Mouse (Mus musculus): Measurements from ENCODE around the gene Hat1. TPM values are rescaled to one million over a fixed set of nuclear protein-coding genes. Genes with fewer than 3 reads are reported as not detected.
A peak's percentile ranks its signal among the peaks of the same experiment; 100 is the strongest.

Gene Hat1
- polyA plus RNA-seq, 1 experiment from 2014 or later, result 149 TPM

GRCm38 (mm10) chr2:71376433-71376906 is 12.3 kb upstream of the Hat1 start:
- no peak for TF ChIP-seq CTCF (IDR thresholded peaks at IDR 0.05; ENCODE audit: low read depth)
- peak; percentile 54; the same call in 1 of the 2 replicates for ATAC-seq (ENCODE audit: insufficient read depth)
- no peak overlapping the region for H3K4me3 ChIP-seq (ENCODE audit: low read depth, low read length)
- peak overlapping the region; percentile 43 for H3K4me2 ChIP-seq
- H3K9me3 ChIP-seq (ENCODE audit: low read depth, low read length), result no peaks in the 10 kb centered on the region
- H3K27me3 ChIP-seq (ENCODE audit: insufficient read depth, low read length), result no peaks in the 10 kb centered on the region
- DNase-seq, result peak; percentile 53
- no peak overlapping the region for H3K27ac ChIP-seq (ENCODE audit: low read depth)
- no peaks in the 10 kb centered on the region for H3K4me1 ChIP-seq (ENCODE audit: insufficient read depth)
- 32% methylated on average over 11 of the region's 11 CpGs for whole genome bisulfite sequencing
- H3K36me3 ChIP-seq (ENCODE audit: insufficient read depth), result no peaks in the 10 kb centered on the region
- no peak overlapping the region for H3K9ac ChIP-seq

GRCm38 (mm10) chr2:71377426-71377825 is 11.3 kb upstream of the Hat1 start:
- no peaks in the 10 kb centered on the region for H3K27me3 ChIP-seq (ENCODE audit: insufficient read depth, low read length)
- WGBS, result 84% methylated on average over 5 of the region's 5 CpGs
- ATAC-seq (ENCODE audit: insufficient read depth), result no peak

DNA sequence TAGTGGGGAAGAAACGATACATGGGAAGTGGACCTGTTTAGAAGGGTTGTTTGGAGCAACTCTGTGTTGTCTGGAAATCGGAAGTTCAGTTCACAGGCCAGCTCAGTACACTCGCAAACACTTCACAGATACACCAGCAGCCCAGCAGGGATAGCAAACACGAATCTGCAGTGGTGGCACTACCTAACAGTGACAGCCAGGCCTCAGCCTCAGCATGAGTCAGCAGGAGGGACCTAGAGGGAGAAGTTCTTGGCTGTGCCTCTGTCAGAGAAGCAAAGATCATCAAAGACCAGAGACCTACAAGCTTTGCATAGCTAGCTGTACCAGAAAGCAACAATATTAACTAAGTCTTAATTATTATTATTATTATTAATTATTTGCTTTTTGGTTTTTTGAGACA is 6.8 kb upstream of the Hat1 start:
- WGBS, result 61% methylated on average over 4 of the region's 4 CpGs
- TF ChIP-seq CTCF (IDR thresholded peaks at IDR 0.05; ENCODE audit: low read depth), result no peak
- Histone ChIP-seq H3K36me3 (ENCODE audit: insufficient read depth) (no peaks in the 10 kb centered on the region), H3K4me3 (ENCODE audit: low read depth, low read length) (no peak overlapping the region), H3K9ac (no peak overlapping the region), H3K4me2 (no peak overlapping the region), H3K27me3 (ENCODE audit: insufficient read depth, low read length) (no peaks in the 10 kb centered on the region), H3K27ac (ENCODE audit: low read depth) (no peak overlapping the region), H3K4me1 (ENCODE audit: insufficient read depth) (no peaks in the 10 kb centered on the region), H3K9me3 (ENCODE audit: low read depth, low read length) (no peaks in the 10 kb centered on the region)
- DNase-seq (no peak), ATAC-seq (ENCODE audit: insufficient read depth) (no peak)

More at GRCm38 (mm10) chr2:71377426-71377825, 11.3 kb upstream of the Hat1 start:
- H3K9ac ChIP-seq, result no peak overlapping the region
- DNase-seq, result no peak
- no peak for TF ChIP-seq CTCF (IDR thresholded peaks at IDR 0.05; ENCODE audit: low read depth)
- H3K4me2 ChIP-seq, result no peak overlapping the region
- H3K4me1 ChIP-seq (ENCODE audit: insufficient read depth), result no peaks in the 10 kb centered on the region
- H3K27ac ChIP-seq (ENCODE audit: low read depth), result no peak overlapping the region
- H3K36me3 ChIP-seq (ENCODE audit: insufficient read depth), result no peaks in the 10 kb centered on the region
- H3K4me3 ChIP-seq (ENCODE audit: low read depth, low read length), result no peak overlapping the region
- H3K9me3 ChIP-seq (ENCODE audit: low read depth, low read length), result no peaks in the 10 kb centered on the region

- Histone ChIP-seq H3K27ac (ENCODE audit: low read depth) (no peak overlapping the region), H3K4me2 (peak overlapping the region; percentile 33; the same call in 1 of the 2 replicates), H3K9me3 (ENCODE audit: low read depth, low read length) (no peaks in the 10 kb centered on the region), H3K27me3 (ENCODE audit: insufficient read depth, low read length) (no peaks in the 10 kb centered on the region), H3K36me3 (ENCODE audit: insufficient read depth) (no peaks in the 10 kb centered on the region), H3K4me1 (ENCODE audit: insufficient read depth) (0 out of 2 replicates have a peak, but pooled peaks cover 4% of the 10 kb centered on the region), H3K9ac (no peak overlapping the region), H3K4me3 (ENCODE audit: low read depth, low read length) (no peak overlapping the region)
- TF ChIP-seq CTCF (IDR thresholded peaks at IDR 0.05; ENCODE audit: low read depth), result no peak
- 24% methylated on average over 11 of the region's 11 CpGs for WGBS
- DNase-seq, result peak; percentile 7
- ATAC-seq (ENCODE audit: insufficient read depth), result no peak
Observed at GRCm38 (mm10) chr2:71383890-71384289, 4.9 kb upstream of the Hat1 start.

GRCm38 (mm10) chr2:71387766-71388165 is 992 bp upstream of the Hat1 start:
- ATAC-seq (ENCODE audit: insufficient read depth), result no peak
- H3K9ac ChIP-seq, result no peak overlapping the region
- no peak overlapping the region for H3K4me2 ChIP-seq
- no peak for TF ChIP-seq CTCF (IDR thresholded peaks at IDR 0.05; ENCODE audit: low read depth)
- H3K4me3 ChIP-seq (ENCODE audit: low read depth, low read length), result no peak overlapping the region
- 0 out of 2 replicates have a peak, but pooled peaks cover 4% of the 10 kb centered on the region for H3K4me1 ChIP-seq (ENCODE audit: insufficient read depth)
- H3K27me3 ChIP-seq (ENCODE audit: insufficient read depth, low read length), result no peaks in the 10 kb centered on the region
- H3K36me3 ChIP-seq (ENCODE audit: insufficient read depth), result peaks cover 14% of the 10 kb centered on the region
- H3K27ac ChIP-seq (ENCODE audit: low read depth), result no peak overlapping the region
- 87% methylated on average over 6 of the region's 6 CpGs for WGBS
- no peaks in the 10 kb centered on the region for H3K9me3 ChIP-seq (ENCODE audit: low read depth, low read length)
- no peak for DNase-seq

DNA sequence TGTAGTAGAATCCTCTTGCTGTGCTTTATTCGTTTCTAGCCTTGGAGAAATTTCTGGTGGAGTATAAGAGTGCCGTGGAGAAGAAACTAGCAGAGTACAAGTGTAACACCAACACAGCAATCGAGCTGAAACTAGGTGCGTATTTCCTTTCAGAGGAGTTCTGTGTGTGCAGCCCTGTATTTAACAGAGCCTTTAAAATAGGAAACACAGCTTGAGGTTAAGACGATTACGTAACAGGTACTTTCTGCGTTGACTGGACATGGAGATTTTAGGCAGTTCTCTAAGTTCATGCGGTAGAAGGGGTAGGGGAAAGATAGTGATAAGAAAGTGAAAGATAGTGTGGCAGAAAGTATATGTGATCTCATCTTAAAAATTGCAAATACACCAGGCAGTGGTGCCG is 1.1 kb downstream of the Hat1 start:
- H3K4me2 ChIP-seq, result peak overlapping the region; percentile 62
- H3K9ac ChIP-seq, result peak overlapping the region; percentile 86
- no peak for ATAC-seq (ENCODE audit: insufficient read depth)
- peak overlapping the region; percentile 94 for H3K4me3 ChIP-seq (ENCODE audit: low read depth, low read length)
- 0 out of 2 replicates have a peak, but pooled peaks cover 4% of the 10 kb centered on the region for H3K4me1 ChIP-seq (ENCODE audit: insufficient read depth)
- WGBS, result 53% methylated on average over 9 of the region's 9 CpGs
- H3K36me3 ChIP-seq (ENCODE audit: insufficient read depth), result peaks cover 22% of the 10 kb centered on the region
- peak overlapping the region; percentile 86; the same call in 1 of the 2 replicates for H3K27ac ChIP-seq (ENCODE audit: low read depth)
- TF ChIP-seq CTCF (IDR thresholded peaks at IDR 0.05; ENCODE audit: low read depth), result no peak
- no peaks in the 10 kb centered on the region for H3K27me3 ChIP-seq (ENCODE audit: insufficient read depth, low read length)
- DNase-seq, result no peak
- H3K9me3 ChIP-seq (ENCODE audit: low read depth, low read length), result no peaks in the 10 kb centered on the region

GRCm38 (mm10) chr2:71405613-71406012 is 16.9 kb downstream of the Hat1 start:
- no peak for TF ChIP-seq CTCF (IDR thresholded peaks at IDR 0.05; ENCODE audit: low read depth)
- Histone ChIP-seq H3K9me3 (ENCODE audit: low read depth, low read length) (no peaks in the 10 kb centered on the region), H3K9ac (no peak overlapping the region), H3K27ac (ENCODE audit: low read depth) (no peak overlapping the region), H3K36me3 (ENCODE audit: insufficient read depth) (peaks cover 26% of the 10 kb centered on the region), H3K4me2 (no peak overlapping the region), H3K4me3 (ENCODE audit: low read depth, low read length) (no peak overlapping the region), H3K27me3 (ENCODE audit: insufficient read depth, low read length) (no peaks in the 10 kb centered on the region), H3K4me1 (ENCODE audit: insufficient read depth) (no peaks in the 10 kb centered on the region)
- DNase-seq (no peak), ATAC-seq (ENCODE audit: insufficient read depth) (no peak)
- WGBS, result 88% methylated on average over 1 of the region's 1 CpGs

Measured in lung, embryonic 14.5 days (tissue).